Mouse (Mus musculus) stomach, postnatal 0 days (tissue): ENCODE measurements at regions not wholly inside any gene's neighbourhood (a gene's known extent, or its start where the extent isn't known, plus 50 kb on each side); places are given as distances from the start of the nearest gene placed in this dataset.

Experiments
- CTCF ChIP-seq: IDR thresholded peaks from 2 replicates; pipeline ENCODE4 v1.5.1; 2016; ENCODE audit warnings: antibody characterized with exemption, low read depth, mild to moderate bottlenecking, moderate library complexity
- EP300 ChIP-seq: optimal IDR thresholded peaks from 2 replicates; pipeline ENCODE3; 2016; ENCODE audit warnings: antibody characterized with exemption

- no peak for TF ChIP-seq CTCF
- TF ChIP-seq EP300 = no peak
Measured at GRCm38 (mm10) chr1:193784526-193784925, 414.4 kb upstream of the Camk1g start.
